Mouse (Mus musculus) forebrain, embryonic 14.5 days (tissue): ENCODE measurements around the gene Rasgef1b. TPM values are rescaled to one million over a fixed set of nuclear protein-coding genes. Genes with fewer than 3 reads are reported as not detected.

Source experiments
- ATAC-seq: fragments of 200-750 bp; cut with Nextera tagmentation; 2 replicates; pipeline ENCODE4 v1.8.0; 2017; ENCODE audit warnings: mild to moderate bottlenecking, moderate library complexity
- DNase-seq: peaks from one replicate; pipeline ENCODE4 v3.0.0-alpha.2; 2015; ENCODE audit warnings: low spot score
- H3K27ac ChIP-seq: fragments of 300-500 bp; sonication (generic); 2 replicates; pipeline ENCODE4 v1.5.1; 2014; ENCODE audit warnings: low read depth, mild to moderate bottlenecking, control low read depth, low read length, moderate library complexity
- H3K27me3 ChIP-seq: fragments of 300-500 bp; sonication (generic); replicated peaks from 2 replicates; pipeline ENCODE4 v1.6.1; 2014; ENCODE audit warnings: low read length, control low read depth, mixed read lengths; ENCODE audit not compliant: control insufficient read depth, insufficient read depth
- H3K36me3 ChIP-seq: fragments of 300-500 bp; sonication (generic); 2 replicates; pipeline ENCODE4 v1.6.1; 2014; ENCODE audit warnings: low read length, control low read depth; ENCODE audit not compliant: control insufficient read depth, insufficient read depth
- H3K4me1 ChIP-seq: fragments of 300-500 bp; sonication (generic); 2 replicates; pipeline ENCODE4 v1.6.1; 2014; ENCODE audit warnings: antibody characterized with exemption, low read length, control low read depth; ENCODE audit not compliant: control insufficient read depth, insufficient read depth
- H3K4me2 ChIP-seq: fragments of 300-500 bp; sonication (generic); 2 replicates; pipeline ENCODE4 v1.6.1; 2014; ENCODE audit warnings: mild to moderate bottlenecking, control low read depth, low read length
- H3K4me3 ChIP-seq: fragments of 300-500 bp; sonication (generic); 2 replicates; pipeline ENCODE4 v1.5.1; 2014; ENCODE audit warnings: low read depth, low read length, control low read depth
- H3K9ac ChIP-seq: fragments of 300-500 bp; sonication (generic); 2 replicates; pipeline ENCODE4 v1.6.1; 2014; ENCODE audit warnings: mild to moderate bottlenecking, low read length, control low read depth, moderate library complexity
- H3K9me3 ChIP-seq: fragments of 300-500 bp; sonication (generic); replicated peaks from 2 replicates; pipeline ENCODE4 v1.6.1; 2016; ENCODE audit warnings: low read length, control low read depth, mixed read lengths; ENCODE audit not compliant: control insufficient read depth
- WGBS: fragments of 180-500 bp; shearing (Covaris S2); extraction: QIAGEN DNeasy Blood & Tissue Kit; methylation state at CpG from one replicate; pipeline ENCODE4 v1.1.7; 2014; 5-methylcytosine and 5-hydroxymethylcytosine counted together
- polyA plus RNA-seq: library from polyadenylated mRNA; unstranded; fragments of >200 nt; fragmentation: Nextera tagmentation; extraction: Ambion mirVana; gene quantifications from 2 replicates; pipeline ENCODE4 v1.2.1, GENCODE M21; 2014

Gene Rasgef1b
- polyA plus RNA-seq, 1 experiment from 2014 or later = 97.5 TPM

DNA sequence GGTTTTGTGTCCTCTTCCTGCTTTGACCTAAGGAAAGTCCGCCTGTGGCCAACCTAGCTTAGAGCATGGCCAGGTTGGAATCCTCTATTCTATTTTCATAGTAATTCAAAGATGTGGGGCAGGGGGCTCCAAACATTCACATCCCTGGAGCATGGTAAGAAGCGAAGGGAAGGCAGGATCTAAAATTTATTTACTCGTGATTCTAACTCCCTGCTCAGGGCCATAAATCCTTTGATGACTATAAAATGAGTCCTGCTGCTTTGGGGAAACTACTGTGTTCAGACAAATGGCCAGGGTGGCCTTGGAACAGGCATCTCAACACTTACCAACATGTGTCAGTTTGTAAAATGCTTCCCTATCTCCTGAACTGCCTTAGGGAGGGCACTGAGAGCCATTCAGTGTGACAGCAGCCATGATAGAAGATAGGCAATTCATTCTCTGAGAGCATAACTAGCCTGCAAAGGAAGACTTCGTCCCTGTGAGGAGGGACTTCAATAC lies 470.8 kb downstream of the Rasgef1b start:
- DNase-seq (no peak), ATAC-seq (no peak)
- H3K9me3 ChIP-seq = no peaks in the 10 kb centered on the region
- no peak overlapping the region for H3K9ac ChIP-seq
- WGBS = 86% methylated on average over 4 of the region's 4 CpGs
- H3K27me3 ChIP-seq = no peaks in the 10 kb centered on the region
- H3K36me3 ChIP-seq = no peaks in the 10 kb centered on the region
- peaks cover 9% of the 10 kb centered on the region; the same call in 1 of the 2 replicates for H3K4me1 ChIP-seq
- no peak overlapping the region for H3K4me3 ChIP-seq
- no peak overlapping the region for H3K4me2 ChIP-seq
- H3K27ac ChIP-seq = no peak overlapping the region

GRCm38 (mm10) chr5:99252203-99253135 lies 476.4 kb downstream of the Rasgef1b start:
- Histone ChIP-seq H3K4me3 (peak overlapping the region; percentile 88), H3K9ac (peak overlapping the region; percentile 89), H3K27me3 (no peaks in the 10 kb centered on the region), H3K27ac (peak overlapping the region; percentile 81), H3K4me1 (peaks cover 12% of the 10 kb centered on the region; the same call in 1 of the 2 replicates), H3K9me3 (no peaks in the 10 kb centered on the region), H3K4me2 (peak overlapping the region; percentile 80), H3K36me3 (no peaks in the 10 kb centered on the region)
- ATAC-seq (peak; percentile 94), DNase-seq (peak; percentile 94)
- under 1% methylated on average over 70 of the region's 78 CpGs for WGBS

DNA sequence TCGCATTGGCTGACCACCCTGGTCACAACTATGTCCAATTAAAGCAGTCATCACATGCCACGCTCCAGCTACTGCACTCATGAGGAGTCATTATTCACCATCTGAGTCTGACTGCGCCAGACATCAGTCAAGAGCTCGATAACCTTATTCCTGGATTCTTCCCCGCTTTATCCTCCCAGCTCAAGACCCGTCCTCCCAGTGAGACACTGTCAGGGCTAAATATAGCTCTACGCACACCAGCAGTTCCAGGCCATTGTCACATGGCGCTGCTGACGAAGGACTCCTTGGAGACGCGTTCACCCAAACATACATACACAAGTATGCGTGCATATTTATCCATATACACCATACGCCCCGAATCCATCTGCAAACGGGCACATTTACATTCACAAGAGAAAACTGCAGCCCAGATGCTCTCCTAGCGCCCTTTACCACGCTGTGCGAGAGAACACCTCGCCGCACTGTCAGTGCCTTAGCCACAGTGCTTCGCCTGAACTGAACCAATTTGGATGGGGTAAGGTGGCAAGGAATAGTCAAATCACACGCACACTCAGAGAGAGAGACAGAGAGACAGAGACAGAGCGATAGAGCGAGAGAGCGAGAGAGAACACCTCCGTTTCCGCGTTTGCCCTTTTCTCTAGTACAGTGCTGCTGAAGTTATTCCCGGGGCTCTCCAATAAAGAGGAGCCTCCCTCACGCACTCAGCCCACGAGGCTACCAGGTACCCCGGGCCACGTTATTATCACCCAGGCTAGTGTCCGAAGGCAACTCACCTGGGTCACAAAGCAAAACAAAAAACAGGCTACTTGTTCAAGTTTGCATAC lies 477.3 kb downstream of the Rasgef1b start:
- no peaks in the 10 kb centered on the region for H3K9me3 ChIP-seq
- no peaks in the 10 kb centered on the region for H3K27me3 ChIP-seq
- peak overlapping the region; percentile 81 for H3K27ac ChIP-seq
- peaks cover 18% of the 10 kb centered on the region; the same call in 1 of the 2 replicates for H3K4me1 ChIP-seq
- peak overlapping the region; percentile 80 for H3K4me2 ChIP-seq
- H3K4me3 ChIP-seq = peak overlapping the region; percentile 88
- no peaks in the 10 kb centered on the region for H3K36me3 ChIP-seq
- DNase-seq (peak; percentile 79), ATAC-seq (peak; percentile 8)
- 1% methylated on average over 34 of the region's 34 CpGs for WGBS
- peak overlapping the region; percentile 89 for H3K9ac ChIP-seq

DNA sequence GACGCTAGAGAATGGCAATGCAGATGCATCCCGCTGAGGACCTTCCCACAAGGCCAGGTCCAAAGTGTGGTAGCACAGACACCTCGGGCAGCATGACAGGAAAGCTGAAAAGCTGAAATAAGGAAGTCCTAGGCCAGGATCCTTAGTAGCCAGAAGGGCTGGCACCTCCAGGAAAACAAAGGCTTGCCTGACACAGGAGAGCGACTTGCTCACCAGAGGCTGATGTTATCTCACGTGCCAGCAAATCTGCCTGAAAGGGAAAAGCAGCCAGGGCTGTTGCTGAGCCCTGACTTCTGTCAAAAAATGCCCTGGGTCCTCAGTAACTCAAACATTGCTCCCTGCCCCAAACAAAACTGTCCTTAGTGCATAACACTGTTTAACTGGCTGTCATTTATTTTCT lies 478.0 kb downstream of the Rasgef1b start:
- peak; percentile 37 for DNase-seq
- ATAC-seq = no peak
- H3K27ac ChIP-seq = peak overlapping the region; percentile 81
- WGBS = 33% methylated on average over 5 of the region's 5 CpGs
- no peaks in the 10 kb centered on the region for H3K27me3 ChIP-seq
- H3K4me3 ChIP-seq = peak overlapping the region; percentile 88
- peak overlapping the region; percentile 89 for H3K9ac ChIP-seq
- no peaks in the 10 kb centered on the region for H3K36me3 ChIP-seq
- H3K4me2 ChIP-seq = peak overlapping the region; percentile 80
- H3K9me3 ChIP-seq = no peaks in the 10 kb centered on the region
- peaks cover 23% of the 10 kb centered on the region; the same call in 1 of the 2 replicates for H3K4me1 ChIP-seq

DNA sequence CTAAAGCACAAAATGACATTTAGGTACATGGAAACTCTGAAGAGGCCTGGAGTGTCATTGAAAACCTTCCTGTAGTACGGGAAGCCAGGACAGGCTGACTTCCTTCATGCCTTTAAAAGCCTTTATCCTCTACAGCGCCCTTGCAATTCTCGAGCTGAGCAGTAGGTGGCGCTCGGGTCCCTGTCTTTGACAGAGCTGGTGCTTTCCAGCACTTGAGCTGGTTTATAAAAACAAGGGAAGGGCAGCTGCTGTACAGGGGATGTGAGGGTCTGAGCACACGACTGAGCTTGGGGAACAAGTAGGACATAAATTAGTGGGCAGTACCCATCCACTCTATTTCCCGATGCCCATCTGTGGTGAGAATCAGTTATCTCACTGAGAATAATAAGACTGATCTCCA lies 480.4 kb downstream of the Rasgef1b start:
- Histone ChIP-seq H3K4me1 (peaks cover 22% of the 10 kb centered on the region; the same call in 1 of the 2 replicates), H3K9ac (peak overlapping the region; percentile 49), H3K4me2 (peak overlapping the region; percentile 80), H3K27ac (peak overlapping the region; percentile 74; the same call in 1 of the 2 replicates), H3K36me3 (no peaks in the 10 kb centered on the region), H3K27me3 (no peaks in the 10 kb centered on the region), H3K9me3 (no peaks in the 10 kb centered on the region), H3K4me3 (peak overlapping the region; percentile 20)
- ATAC-seq = peak; percentile 45
- DNase-seq = peak; percentile 97
- under 1% methylated on average over 7 of the region's 7 CpGs for WGBS

- DNase-seq = peak; percentile 30
- Histone ChIP-seq H3K27ac (no peak overlapping the region), H3K4me3 (no peak overlapping the region), H3K9ac (no peak overlapping the region), H3K36me3 (peaks cover 2% of the 10 kb centered on the region; the same call in 1 of the 2 replicates), H3K27me3 (no peaks in the 10 kb centered on the region), H3K9me3 (no peaks in the 10 kb centered on the region), H3K4me1 (peaks cover 18% of the 10 kb centered on the region; the same call in 1 of the 2 replicates), H3K4me2 (peak overlapping the region; percentile 29)
- WGBS = 88% methylated on average over 6 of the region's 6 CpGs
- ATAC-seq = no peak
Measured at GRCm38 (mm10) chr5:99247915-99248314, 480.9 kb downstream of the Rasgef1b start.

GRCm38 (mm10) chr5:99247441-99247840 lies 481.4 kb downstream of the Rasgef1b start:
- Histone ChIP-seq H3K9me3 (no peaks in the 10 kb centered on the region), H3K9ac (peak overlapping the region; percentile 42; the same call in 1 of the 2 replicates), H3K4me2 (peak overlapping the region; percentile 29), H3K27me3 (no peaks in the 10 kb centered on the region), H3K4me1 (peaks cover 18% of the 10 kb centered on the region; the same call in 1 of the 2 replicates), H3K4me3 (0 out of 2 replicates have a peak overlapping the region, but pooled peaks have one; percentile 9), H3K27ac (no peak overlapping the region), H3K36me3 (peaks cover 7% of the 10 kb centered on the region; the same call in 1 of the 2 replicates)
- no peak for ATAC-seq
- no peak for DNase-seq
- WGBS = 64% methylated on average over 7 of the region's 7 CpGs

DNA sequence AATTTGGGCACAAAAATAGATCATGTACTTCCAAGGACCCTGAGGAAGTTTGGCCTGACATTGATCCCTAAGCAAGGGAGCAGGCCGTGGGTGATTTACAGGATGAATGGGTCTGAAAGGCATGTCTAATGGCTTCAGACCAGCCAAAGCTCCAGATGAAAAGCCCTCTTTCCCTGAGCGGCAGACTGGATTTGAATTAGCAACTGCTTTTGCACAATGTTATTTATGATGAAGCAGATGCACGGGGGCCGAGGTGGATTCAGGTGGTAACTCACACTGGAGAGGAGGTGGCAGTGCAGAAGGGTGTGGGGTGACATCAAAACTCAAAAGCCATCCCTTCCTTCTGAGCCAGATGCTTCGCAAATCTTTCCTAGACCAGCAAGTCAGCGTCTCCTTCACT lies 481.9 kb downstream of the Rasgef1b start:
- 16% methylated on average over 6 of the region's 6 CpGs for WGBS
- Histone ChIP-seq H3K4me2 (peak overlapping the region; percentile 29), H3K9me3 (no peaks in the 10 kb centered on the region), H3K9ac (peak overlapping the region; percentile 42; the same call in 1 of the 2 replicates), H3K36me3 (peaks cover 9% of the 10 kb centered on the region), H3K27ac (no peak overlapping the region), H3K4me1 (peaks cover 18% of the 10 kb centered on the region; the same call in 1 of the 2 replicates), H3K4me3 (0 out of 2 replicates have a peak overlapping the region, but pooled peaks have one; percentile 9), H3K27me3 (no peaks in the 10 kb centered on the region)
- ATAC-seq (no peak), DNase-seq (peak; percentile 51)
